Mouse (Mus musculus) left cerebral cortex, postnatal 10 days (tissue): ENCODE measurements around the gene Ephx3. TPM values are rescaled to one million over a fixed set of nuclear protein-coding genes. Genes with fewer than 3 reads are reported as not detected.

Source experiments
- DNase-seq, 2 experiments: peaks; one replicate each; pipeline ENCODE4 v3.0.0; 2021 to 2022; ENCODE audit warnings: low spot score in 2 of 2, mixed read lengths in 1 of 2; ENCODE audit errors: extremely low spot score in 1 of 2
- intact Hi-C: fragments of 180-260 bp; cut with DNase I; formaldehyde crosslinking; loops from one replicate; pipeline ENCODE4 v1.15.1; 2025
- total RNA-seq, 2 experiments: library from RNA; stranded (reverse); gene quantifications; 2 replicates each; pipeline ENCODE4 v1.2.3; 2021

Ephx3 gene
- total RNA-seq, 2 experiments from 2014 or later: 0.17 to 0.32 TPM

GRCm38 (mm10) chr17:32142234-32142633 lies 47.1 kb downstream of the Ephx3 start:
- intact Hi-C loops: loop anchor here (5.0 to 10.0 kb wide), 2 partner anchors 65 to 353 kb away; no protein-coding TSS in a partner anchor
- no peak for DNase-seq

Other genes with a start within 250 kb of the Ephx3 start
- gene Rrp1b, start 153.4 kb downstream of the Ephx3 start, total RNA-seq: 10 to 100 TPM; 21.2 to 22.3 TPM
- 1 to 10 TPM in 1 of 2 experiments, under 1 TPM in 1; 0.93 to 1.4 TPM for gene Hsf2bp, start 153.2 kb downstream of the Ephx3 start, total RNA-seq
- 10 to 100 TPM; 18.3 to 18.5 TPM for gene Notch3, start 22.7 kb downstream of the Ephx3 start, total RNA-seq
- gene Brd4, start 95.2 kb upstream of the Ephx3 start, total RNA-seq: 100 to 1,000 TPM; 115 to 123 TPM
- gene Akap8, start 131.7 kb upstream of the Ephx3 start, total RNA-seq: 10 to 100 TPM; 90.9 to 94.2 TPM
- gene Akap8l, start 161.1 kb upstream of the Ephx3 start, total RNA-seq: 100 to 1,000 TPM; 128 to 135 TPM
- gene Wiz, start 199.9 kb upstream of the Ephx3 start, total RNA-seq: 10 to 100 TPM; 91.6 to 99.3 TPM
- 1 to 10 TPM; 2.9 to 3.4 TPM for gene Rasal3, start 214.0 kb upstream of the Ephx3 start, total RNA-seq
- gene Pglyrp2, start 234.6 kb upstream of the Ephx3 start, total RNA-seq: not detected